ENCODE assay signal across 8 mouse cellular contexts in genomic region chr13:95326611-95327344, GRCm38 (mm10). TPM values are rescaled to one million over a fixed set of nuclear protein-coding genes. Genes with fewer than 3 reads are reported as not detected.
DNase-seq lines count a peak whose midpoint lies in the region; ATAC-seq and TF ChIP-seq lines count a peak whose summit lies in the region.

No protein-coding gene starts in this region.

- H3K4me1 ChIP-seq in heart, embryonic 13.5 days: peaks cover 48% of the 10 kb centered on the region
- peaks cover 9% of the 10 kb centered on the region; the same call in 1 of the 2 replicates for H3K4me1 ChIP-seq in brown adipose tissue, adult 24 weeks (ENCODE audit: control insufficient read depth, insufficient read depth, insufficient read length, low read length)
- H3K4me1 ChIP-seq in hindbrain, embryonic 12.5 days: peaks cover 29% of the 10 kb centered on the region
- H3K4me1 ChIP-seq in liver, postnatal 0 days (ENCODE audit: insufficient read depth): peaks cover 17% of the 10 kb centered on the region

- no peaks in the 10 kb centered on the region for H3K9me3 ChIP-seq in heart, embryonic 13.5 days
- no peaks in the 10 kb centered on the region for H3K9me3 ChIP-seq in hindbrain, embryonic 12.5 days (replicated peaks)
- H3K9me3 ChIP-seq in liver, postnatal 0 days (ENCODE audit: low read length): no peaks in the 10 kb centered on the region

- peak overlapping the region; percentile 99 for H3K9ac ChIP-seq in heart, embryonic 13.5 days
- H3K9ac ChIP-seq in hindbrain, embryonic 12.5 days: peak overlapping the region; percentile 56
- H3K9ac ChIP-seq in liver, postnatal 0 days (replicated peaks): peak overlapping the region; percentile 94; the same call in 1 of the 2 replicates

- ATAC-seq in heart, embryonic 13.5 days (ENCODE audit: extremely low read depth, insufficient number of reproducible peaks, low FRiP score, low TSS enrichment): no peak
- ATAC-seq in hindbrain, embryonic 12.5 days (ENCODE audit: low FRiP score): 0 out of 2 replicates have a peak, but pooled peaks have one; percentile 32
- no peak for ATAC-seq in liver, postnatal 0 days
- no peak for ATAC-seq in erythroid progenitor cell, adult 5-6 weeks (replicated peaks; ENCODE audit: low FRiP score, poor library complexity, severe bottlenecking)

- peak overlapping the region; percentile 93 for H3K4me3 ChIP-seq in heart, embryonic 13.5 days
- peak overlapping the region; percentile 42 for H3K4me3 ChIP-seq in brown adipose tissue, adult 24 weeks (ENCODE audit: insufficient read depth, low read depth, low read length)
- H3K4me3 ChIP-seq in hindbrain, embryonic 12.5 days: peak overlapping the region; percentile 77
- peak overlapping the region; percentile 84 for H3K4me3 ChIP-seq in liver, postnatal 0 days (ENCODE audit: low read depth, low read length)

- WGBS in heart, embryonic 13.5 days: 15% methylated on average over 21 of the region's 21 CpGs
- 10% methylated on average over 21 of the region's 21 CpGs for WGBS in hindbrain, embryonic 12.5 days
- WGBS in liver, postnatal 0 days (ENCODE audit: insufficient replicate concordance): 30% methylated on average over 21 of the region's 21 CpGs

- no peak for TF ChIP-seq EP300 in liver, postnatal 0 days (IDR thresholded peaks at IDR 0.05; ENCODE audit: low read depth)

- H3K27ac ChIP-seq in heart, embryonic 13.5 days (replicated peaks): peak overlapping the region; percentile 98
- no peak overlapping the region for H3K27ac ChIP-seq in brown adipose tissue, adult 24 weeks (replicated peaks; ENCODE audit: low read depth, low read length)
- H3K27ac ChIP-seq in hindbrain, embryonic 12.5 days: peak overlapping the region; percentile 96
- peak overlapping the region; percentile 99 for H3K27ac ChIP-seq in liver, postnatal 0 days (ENCODE audit: low read depth)

- H3K36me3 ChIP-seq in heart, embryonic 13.5 days: peaks cover 14% of the 10 kb centered on the region; the same call in 1 of the 2 replicates
- H3K36me3 ChIP-seq in hindbrain, embryonic 12.5 days: no peaks in the 10 kb centered on the region
- no peaks in the 10 kb centered on the region for H3K36me3 ChIP-seq in liver, postnatal 0 days (replicated peaks; ENCODE audit: insufficient read depth, low read length)

- no peaks in the 10 kb centered on the region for H3K27me3 ChIP-seq in heart, embryonic 13.5 days (replicated peaks)
- no peaks in the 10 kb centered on the region for H3K27me3 ChIP-seq in hindbrain, embryonic 12.5 days
- H3K27me3 ChIP-seq in liver, postnatal 0 days (ENCODE audit: insufficient read depth, low read length): no peaks in the 10 kb centered on the region

- TF ChIP-seq CTCF in liver, postnatal 0 days (IDR thresholded peaks at IDR 0.05; ENCODE audit: low read depth): no peak

- DNase-seq in heart, adult 18-20 months: no peak
- no peak for DNase-seq in liver, postnatal 0 days
- DNase-seq in natural killer cell, adult 2 months (ENCODE audit: low spot score in 2 of 2): no peak
- DNase-seq in spleen, adult 12 weeks (ENCODE audit: low spot score): no peak

- H3K4me2 ChIP-seq in heart, embryonic 13.5 days: peak overlapping the region; percentile 91
- peak overlapping the region; percentile 76 for H3K4me2 ChIP-seq in hindbrain, embryonic 12.5 days (replicated peaks)
- peak overlapping the region; percentile 83 for H3K4me2 ChIP-seq in liver, postnatal 0 days (ENCODE audit: low read depth, low read length)

RNA-seq across cellular contexts. Expression of gene Zbed3, which starts 3.4 kb away (rescaled TPM):
- 53.4 and 55.7 TPM in 2 replicates for polyA plus RNA-seq in heart, embryonic 13.5 days (2015; fragmentation: Nextera tagmentation; extraction: Ambion mirVana)
- 10 to 100 TPM; 13.0 to 13.5 TPM for total RNA-seq in heart, adult 18-20 months (2021)
- 19.6 and 24.2 TPM in 2 replicates for polyA plus RNA-seq in brown adipose tissue, adult 24 weeks (2012; ENCODE audit: insufficient read depth, insufficient read length, missing spikeins)
- 67.7 and 74.5 TPM in 2 replicates for polyA plus RNA-seq in hindbrain, embryonic 12.5 days (2016; fragmentation: Nextera tagmentation; extraction: Ambion mirVana)
- polyA plus RNA-seq in liver, postnatal 0 days (2015; fragmentation: Nextera tagmentation; extraction: Ambion mirVana): 5.7 and 6.7 TPM in 2 replicates
- 4.0 and 14.3 TPM in 2 replicates for total RNA-seq in erythroid progenitor cell, adult 5-6 weeks (2015; ENCODE audit: low replicate concordance)
- not detected in 2 replicates for total RNA-seq in erythroid progenitor cell, adult 5-6 weeks (2017; ENCODE audit: low replicate concordance)

RNA-seq across cellular contexts. Expression of gene Aggf1, which starts 48.4 kb away (rescaled TPM):
- 20.4 and 23.2 TPM in 2 replicates for polyA plus RNA-seq in heart, embryonic 13.5 days (2015; fragmentation: Nextera tagmentation; extraction: Ambion mirVana)
- 10 to 100 TPM; 23.2 to 24.2 TPM for total RNA-seq in heart, adult 18-20 months (2021)
- polyA plus RNA-seq in brown adipose tissue, adult 24 weeks (2012; ENCODE audit: insufficient read depth, insufficient read length, missing spikeins): 18.8 and 19.1 TPM in 2 replicates
- 51.3 and 52.8 TPM in 2 replicates for polyA plus RNA-seq in hindbrain, embryonic 12.5 days (2016; fragmentation: Nextera tagmentation; extraction: Ambion mirVana)
- polyA plus RNA-seq in liver, postnatal 0 days (2015; fragmentation: Nextera tagmentation; extraction: Ambion mirVana): 11.7 TPM in 2 replicates
- total RNA-seq in erythroid progenitor cell, adult 5-6 weeks (2015; ENCODE audit: low replicate concordance): 14.3 and 15.1 TPM in 2 replicates
- total RNA-seq in erythroid progenitor cell, adult 5-6 weeks (2017; ENCODE audit: low replicate concordance): 22.2 and 25.8 TPM in 2 replicates

Comparison
In these comparisons a context has a peak if more than half of its experiments do, and no peak if none do; other contexts are left out.
1. H3K4me3 ChIP-seq: peak in every context shown above with its lines; median percentile 93 in heart, embryonic 13.5 days; 84 in liver, postnatal 0 days; 77 in hindbrain, embryonic 12.5 days; 42 in brown adipose tissue, adult 24 weeks.